Mouse (Mus musculus) gastrocnemius, adult 2 months (tissue): ENCODE results near the gene Slc25a23. TPM values are rescaled to one million over a fixed set of nuclear protein-coding genes. Genes with fewer than 3 reads are reported as not detected.
A peak's percentile ranks its signal among the peaks of the same experiment; 100 is the strongest.

Experiments used
- DNase-seq: peaks from one replicate; pipeline ENCODE4 v3.0.0; 2022
- H3K27ac ChIP-seq: fragments of 200-600 bp; 2 replicates; pipeline ENCODE4 v1.8.1; 2022; ENCODE audit warnings: mild to moderate bottlenecking
- H3K4me3 ChIP-seq: fragments of 200-600 bp; 2 replicates; pipeline ENCODE4 v1.8.1; 2022; ENCODE audit warnings: mild to moderate bottlenecking, moderate library complexity
- CTCF ChIP-seq: fragments of 200-600 bp; IDR thresholded peaks from 2 replicates; pipeline ENCODE4 v1.8.1; 2022; ENCODE audit warnings: antibody characterized with exemption, mild to moderate bottlenecking, moderate library complexity
- intact Hi-C: fragments of 180-260 bp; cut with DNase I; formaldehyde crosslinking; loops from one replicate; pipeline ENCODE4 v1.15.1; 2025
- long read RNA-seq, 2 experiments: library from polyadenylated mRNA; stranded (forward); transcript quantifications; one replicate each; pipeline ENCODE4 v2.0.0; 2021
- total RNA-seq, 2 experiments: library from RNA; stranded (reverse); gene quantifications; 2 replicates each; pipeline ENCODE4 v1.2.3; 2021

The Slc25a23 gene
- total RNA-seq: 10 to 100 TPM; 34.4 to 52.2 TPM
- long read RNA-seq, experiment 1, partial matches to known transcripts: 21 of 24 reads
- long read RNA-seq, experiment 1, other reads (novel, unspliced or antisense): 3 of 24 reads
- long read RNA-seq, experiment 2, partial matches to known transcripts: 22 of 26 reads
- long read RNA-seq, experiment 2, other reads (novel, unspliced or antisense): 3 of 26 reads

DNA sequence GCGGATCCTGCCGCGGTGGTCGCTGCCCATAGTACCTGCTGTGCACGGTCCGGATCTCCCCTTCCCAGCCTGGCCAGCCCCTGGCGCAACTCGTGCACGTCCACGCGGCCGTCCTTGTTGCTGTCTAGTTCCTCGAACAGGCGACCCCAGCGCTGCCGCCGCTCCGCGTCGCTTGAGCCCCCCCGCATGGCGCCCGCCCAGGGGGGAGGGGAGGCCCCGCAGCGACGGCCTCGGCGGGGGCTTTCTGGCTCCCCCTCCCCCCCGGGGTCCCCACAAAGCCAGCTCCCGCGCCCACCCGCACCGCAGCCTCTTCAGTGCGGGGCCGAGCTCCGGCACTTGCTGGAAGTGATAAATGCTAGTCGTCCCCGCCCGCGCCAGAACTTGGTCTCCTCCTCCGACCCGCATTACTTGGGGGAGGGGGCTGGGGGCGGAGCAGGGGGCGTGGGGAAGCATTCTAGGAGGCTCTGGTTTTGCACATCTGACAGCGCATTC, at the start of gene Slc25a23:
Gene Slc25a23 (minus strand): TSS at position 378 of the 492 bp plus-strand sequence.
- peak; percentile 84 for DNase-seq
- no peak for TF ChIP-seq CTCF
- intact Hi-C loops: loop anchor here (2.0 to 10.0 kb wide), 3 partner anchors 27 to 227 kb away; partner anchors contain the start of genes Rfx2 and Vav1
- Histone ChIP-seq H3K27ac (peak within 1 kb of the TSS; percentile 87), H3K4me3 (peak within 1 kb of the TSS; percentile 89)

- TF ChIP-seq CTCF: no peak
- intact Hi-C loops: no loop called here
- no peak overlapping the region for H3K27ac ChIP-seq
- H3K4me3 ChIP-seq: no peak overlapping the region
- DNase-seq: no peak
Measured at GRCm38 (mm10) chr17:57108666-57109171, 49.1 kb upstream of the Slc25a23 start.

GRCm38 (mm10) chr17:57108040-57108665, 48.5 kb upstream of the Slc25a23 start:
- intact Hi-C loops: no loop called here
- no peak overlapping the region for H3K27ac ChIP-seq
- no peak for DNase-seq
- no peak overlapping the region for H3K4me3 ChIP-seq
- TF ChIP-seq CTCF: no peak

DNA sequence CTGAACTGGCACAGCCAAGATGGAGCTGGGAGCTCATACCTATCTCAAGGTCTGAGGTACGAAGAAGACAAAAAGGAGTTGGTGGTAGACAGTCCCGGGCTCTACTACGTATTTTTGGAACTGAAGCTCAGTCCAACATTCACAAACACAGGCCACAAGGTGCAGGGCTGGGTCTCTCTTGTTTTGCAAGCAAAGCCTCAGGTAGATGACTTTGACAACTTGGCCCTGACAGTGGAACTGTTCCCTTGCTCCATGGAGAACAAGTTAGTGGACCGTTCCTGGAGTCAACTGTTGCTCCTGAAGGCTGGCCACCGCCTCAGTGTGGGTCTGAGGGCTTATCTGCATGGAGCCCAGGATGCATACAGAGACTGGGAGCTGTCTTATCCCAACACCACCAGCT, 47.4 kb upstream of the Slc25a23 start:
- TF ChIP-seq CTCF: no peak
- no peak overlapping the region for H3K27ac ChIP-seq
- H3K4me3 ChIP-seq: no peak overlapping the region
- intact Hi-C loops: no loop called here
- no peak for DNase-seq

DNA sequence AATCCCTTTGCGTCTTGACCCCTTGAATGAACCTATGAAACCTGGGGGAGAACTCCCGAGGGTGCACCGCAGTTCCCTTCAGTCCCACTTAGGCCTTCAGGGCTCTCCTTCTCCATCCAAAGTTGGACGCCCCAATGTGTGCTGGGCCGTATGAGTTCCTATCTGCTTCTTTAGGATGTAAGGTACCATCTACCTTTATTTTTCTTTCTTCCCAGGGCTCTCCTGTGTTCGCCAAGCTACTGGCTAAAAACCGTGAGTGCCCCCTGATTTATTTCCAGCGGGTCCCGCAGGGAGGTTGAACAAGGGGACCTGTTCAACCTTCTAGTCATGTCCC, 46.3 kb upstream of the Slc25a23 start:
- Histone ChIP-seq H3K27ac (no peak overlapping the region; the same call in 1 of the 2 replicates), H3K4me3 (peak overlapping the region; percentile 72)
- no peak for TF ChIP-seq CTCF
- DNase-seq: no peak
- intact Hi-C loops: no loop called here

DNA sequence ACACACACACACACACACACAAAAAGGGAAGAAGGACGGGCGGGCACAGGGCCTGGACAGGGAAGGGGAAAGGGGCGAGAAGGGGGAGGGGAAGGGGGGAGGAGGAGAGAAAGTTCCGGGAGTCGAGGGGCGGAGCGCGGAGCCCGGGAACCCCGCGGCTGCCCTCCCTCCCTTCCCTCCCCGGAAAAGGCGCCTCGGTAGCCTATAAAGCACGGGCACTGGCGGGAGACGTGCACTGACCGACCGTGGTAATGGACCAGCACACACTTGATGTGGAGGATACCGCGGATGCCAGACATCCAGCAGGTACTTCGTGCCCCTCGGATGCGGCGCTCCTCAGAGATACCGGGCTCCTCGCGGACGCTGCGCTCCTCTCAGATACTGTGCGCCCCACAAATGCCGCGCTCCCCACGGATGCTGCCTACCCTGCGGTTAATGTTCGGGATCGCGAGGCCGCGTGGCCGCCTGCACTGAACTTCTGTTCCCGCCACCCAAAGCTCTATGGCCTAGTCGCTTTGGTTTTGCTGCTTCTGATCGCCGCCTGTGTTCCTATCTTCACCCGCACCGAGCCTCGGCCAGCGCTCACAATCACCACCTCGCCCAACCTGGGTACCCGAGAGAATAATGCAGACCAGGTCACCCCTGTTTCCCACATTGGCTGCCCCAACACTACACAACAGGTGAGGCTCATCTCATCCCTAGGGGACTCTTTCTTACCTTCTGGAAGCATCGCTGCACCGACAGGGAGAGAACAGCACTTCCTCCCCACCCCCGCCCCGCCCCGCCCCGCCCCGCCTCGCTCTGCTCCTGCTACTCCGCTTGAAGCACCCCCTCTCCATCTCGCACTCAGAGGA, 45.7 kb upstream of the Slc25a23 start, which contains the start of gene Tnfsf9:
Gene Tnfsf9 (plus strand): TSS at position 145 of the 854 bp plus-strand sequence.
- no peak for TF ChIP-seq CTCF

DNA sequence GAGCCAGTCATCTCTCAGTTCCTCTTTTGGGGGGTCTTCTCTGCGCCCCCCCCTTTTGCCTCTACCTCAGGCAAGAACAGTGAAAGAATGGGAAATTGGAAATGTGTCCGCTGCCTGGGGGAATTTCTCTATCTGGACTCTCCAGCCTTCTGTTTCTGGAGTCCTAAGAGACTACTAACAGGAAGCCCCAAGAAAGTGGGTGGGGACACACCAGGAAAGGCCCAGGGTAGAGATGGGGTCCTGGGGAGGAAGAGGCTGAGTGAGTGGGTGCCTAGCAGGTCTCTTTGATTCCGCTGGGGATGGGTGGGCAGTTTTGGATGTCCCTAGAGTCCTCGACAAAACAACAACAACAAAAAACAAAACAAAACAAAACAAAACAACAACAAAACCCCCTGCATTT, 44.8 kb upstream of the Slc25a23 start:
- DNase-seq: no peak
- intact Hi-C loops: no loop called here
- Histone ChIP-seq H3K27ac (peak overlapping the region; percentile 56), H3K4me3 (peak overlapping the region; percentile 72)
- no peak for TF ChIP-seq CTCF

More for the DNA sequence above, 45.7 kb upstream of the Slc25a23 start, which contains the start of gene Tnfsf9:
- peak within 1 kb of the TSS; percentile 72 for H3K4me3 ChIP-seq
- intact Hi-C loops: no loop called here
- peak within 1 kb of the TSS; percentile 72 for H3K27ac ChIP-seq
- peak; percentile 63 for DNase-seq

- Histone ChIP-seq H3K4me3 (no peak overlapping the region), H3K27ac (no peak overlapping the region)
- no peak for TF ChIP-seq CTCF
- no peak for DNase-seq
- intact Hi-C loops: no loop called here
Measured at GRCm38 (mm10) chr17:57102276-57102675, 42.6 kb upstream of the Slc25a23 start.

DNA sequence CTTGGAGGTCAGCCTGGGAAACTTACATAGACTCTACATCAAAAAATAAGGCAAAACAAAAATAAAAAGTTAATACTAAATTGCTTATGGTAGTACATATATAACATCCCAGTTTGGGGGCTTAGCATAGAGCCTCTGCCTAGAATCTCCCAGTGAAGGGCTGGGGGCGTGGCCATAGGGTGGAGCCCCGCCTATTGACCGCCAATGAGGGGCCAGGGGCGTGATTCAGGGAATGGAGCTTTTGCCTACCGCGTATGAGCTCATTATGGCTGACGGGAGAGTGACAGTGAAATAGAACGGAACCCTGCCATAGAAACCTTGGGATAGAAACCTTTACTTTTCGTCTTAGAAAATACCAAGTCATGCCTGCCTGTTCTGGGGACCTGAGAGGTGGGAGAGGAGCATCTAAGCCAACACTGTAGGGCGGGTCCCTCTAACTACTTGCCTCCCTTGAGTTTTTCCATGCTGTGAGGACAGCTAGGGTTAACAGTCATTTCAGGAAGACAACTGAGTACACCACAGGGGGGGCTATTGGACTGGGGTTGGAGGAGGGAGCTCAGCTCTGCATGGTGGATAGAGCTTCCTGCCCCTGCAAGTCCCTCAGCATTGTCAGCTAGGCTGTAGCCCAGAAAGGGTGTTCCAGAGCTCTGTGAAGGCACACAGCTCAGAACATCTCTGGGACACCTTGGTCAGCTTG, 40.1 kb upstream of the Slc25a23 start:
- H3K27ac ChIP-seq: no peak overlapping the region
- no peak overlapping the region for H3K4me3 ChIP-seq
- no peak for DNase-seq
- TF ChIP-seq CTCF: no peak
- intact Hi-C loops: no loop called here

DNA sequence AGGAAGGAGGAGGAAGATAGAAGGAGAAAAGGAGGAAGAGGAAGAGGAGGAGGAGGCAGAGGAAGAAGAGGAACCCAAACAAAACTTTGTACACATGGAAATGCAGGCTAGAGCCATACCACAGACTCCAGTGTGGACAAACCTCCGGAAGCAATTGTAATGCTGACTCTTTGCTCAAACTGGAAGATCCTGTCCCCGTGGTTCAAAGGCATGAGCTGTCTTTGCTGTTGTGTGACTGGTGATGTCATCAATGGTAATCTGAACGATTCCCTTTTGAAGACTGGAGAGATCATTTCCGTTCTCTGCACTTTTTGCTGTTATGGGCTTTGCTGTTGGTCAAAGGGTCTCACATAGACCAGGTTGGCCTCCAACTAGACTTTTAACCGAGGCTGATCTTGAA, 38.7 kb upstream of the Slc25a23 start:
- intact Hi-C loops: no loop called here
- no peak overlapping the region for H3K27ac ChIP-seq

GRCm38 (mm10) chr17:57096623-57096920, 36.9 kb upstream of the Slc25a23 start:
- Histone ChIP-seq H3K27ac (no peak overlapping the region), H3K4me3 (peak overlapping the region; percentile 49)
- peak; percentile 85 for TF ChIP-seq CTCF
- peak; percentile 86 for DNase-seq
- intact Hi-C loops: loop anchor here (2.0 kb wide), 2 partner anchors 70 to 238 kb away; no protein-coding TSS in a partner anchor

More for the DNA sequence above, 38.7 kb upstream of the Slc25a23 start:
- no peak overlapping the region for H3K4me3 ChIP-seq
- TF ChIP-seq CTCF: no peak
- no peak for DNase-seq

- TF ChIP-seq CTCF: no peak
- intact Hi-C loops: loop anchor here (2.0 kb wide), 2 partner anchors 71 to 239 kb away; no protein-coding TSS in a partner anchor
- H3K27ac ChIP-seq: no peak overlapping the region
- peak overlapping the region; percentile 49 for H3K4me3 ChIP-seq
- peak; percentile 54 for DNase-seq
Measured at GRCm38 (mm10) chr17:57095855-57096622, 36.4 kb upstream of the Slc25a23 start.
